Mouse (Mus musculus): Measurements from ENCODE around the gene Wdr90. TPM values are rescaled to one million over a fixed set of nuclear protein-coding genes. Genes with fewer than 3 reads are reported as not detected.

Wdr90 gene
- total RNA-seq (2023; ENCODE audit: inconsistent age) = 33.3 to 45.0 TPM (median 38.3 TPM) in 4 replicates

GRCm38 (mm10) chr17:25860832-25861703 is at the start of gene Wdr90:
TSS of gene Wdr90 (minus strand) at chr17:25861501.

GRCm38 (mm10) chr17:25880196-25880910 is 19.1 kb upstream of the Wdr90 start, which contains the start of gene Wfikkn1:
TSS of gene Wfikkn1 (minus strand) at chr17:25880858.

GRCm38 (mm10) chr17:25874721-25875170 is 13.4 kb upstream of the Wdr90 start, which contains the start of gene Mettl26:
TSS of gene Mettl26 (plus strand) at chr17:25875074.

GRCm38 (mm10) chr17:25868601-25869191 is 7.4 kb upstream of the Wdr90 start, which contains the start of gene Mcrip2:
TSS of gene Mcrip2 (minus strand) at chr17:25868764.

GRCm38 (mm10) chr17:25844396-25844901 is 16.9 kb downstream of the Wdr90 start, which contains the start of gene Rhot2:
TSS of gene Rhot2 (minus strand) at chr17:25844851.

GRCm38 (mm10) chr17:25841117-25841880 is 20.0 kb downstream of the Wdr90 start, which contains the start of gene Gm20683:
TSS of gene Gm20683 (minus strand) at chr17:25841763.

GRCm38 (mm10) chr17:25837076-25837410 is 24.3 kb downstream of the Wdr90 start, which contains the start of gene Rhbdl1:
TSS of gene Rhbdl1 (minus strand) at chr17:25837295.

GRCm38 (mm10) chr17:25833291-25833663 is 28.0 kb downstream of the Wdr90 start, which contains the start of gene Stub1:
TSS of gene Stub1 (minus strand) at chr17:25833404.

GRCm38 (mm10) chr17:25828712-25829557 is 32.4 kb downstream of the Wdr90 start, which contains the start of gene Jmjd8:
TSS of gene Jmjd8 (plus strand) at chr17:25828867.

GRCm38 (mm10) chr17:25823452-25823851 is 37.8 kb downstream of the Wdr90 start, which contains the start of gene Wdr24:
TSS of gene Wdr24 (plus strand) at chr17:25823627.

GRCm38 (mm10) chr17:25808789-25809605 is 52.3 kb downstream of the Wdr90 start, which contains the start of gene Fbxl16:
TSS of gene Fbxl16 (plus strand) at chr17:25809085.

GRCm38 (mm10) chr17:25796951-25797369 is 64.3 kb downstream of the Wdr90 start, which contains the start of gene Metrn:
TSS of gene Metrn (minus strand) at chr17:25797136.

GRCm38 (mm10) chr17:25795609-25796092 is 65.7 kb downstream of the Wdr90 start, which contains the start of gene AC134908.4:
TSS of gene AC134908.4 (minus strand) at chr17:25795659.

Other genes starting within 250 kb of the Wdr90 start
- gene Gng13, start 144.3 kb downstream of the Wdr90 start, total RNA-seq (2023; ENCODE audit: inconsistent age) = not detected in 4 replicates
- 6.4 to 12.4 TPM (median 8.6 TPM) in 4 replicates for gene Chtf18, start 134.1 kb downstream of the Wdr90 start, total RNA-seq (2023; ENCODE audit: inconsistent age)
- gene Rpusd1, start 133.8 kb downstream of the Wdr90 start, total RNA-seq (2023; ENCODE audit: inconsistent age) = 5.2 to 7.4 TPM (median 7.3 TPM) in 4 replicates
- not detected in 4 replicates for gene Mslnl, start 125.5 kb downstream of the Wdr90 start, total RNA-seq (2023; ENCODE audit: inconsistent age)
- 1.6 TPM in 1 of 4 replicates, not detected in the others for gene Msln, start 107.1 kb downstream of the Wdr90 start, total RNA-seq (2023; ENCODE audit: inconsistent age)
- 27.3 to 40.0 TPM (median 36.0 TPM) in 4 replicates for gene Narfl, start 87.7 kb downstream of the Wdr90 start, total RNA-seq (2023; ENCODE audit: inconsistent age)
- 16.0 to 24.2 TPM (median 19.1 TPM) in 4 replicates for gene Haghl, start 75.8 kb downstream of the Wdr90 start, total RNA-seq (2023; ENCODE audit: inconsistent age)
- not detected in 4 replicates for gene Ccdc78, start 74.9 kb downstream of the Wdr90 start, total RNA-seq (2023; ENCODE audit: inconsistent age)
- gene Fam173a, start 68.6 kb downstream of the Wdr90 start, total RNA-seq (2023; ENCODE audit: inconsistent age) = 46.3 to 58.4 TPM (median 50.0 TPM) in 4 replicates
- gene AC134908.4, start 65.8 kb downstream of the Wdr90 start, total RNA-seq (2023; ENCODE audit: inconsistent age) = 1.5 TPM in 1 of 4 replicates, not detected in the others
- 10.2 to 15.1 TPM (median 13.2 TPM) in 4 replicates for gene Metrn, start 64.4 kb downstream of the Wdr90 start, total RNA-seq (2023; ENCODE audit: inconsistent age)
- not detected in 4 replicates for gene Fbxl16, start 52.4 kb downstream of the Wdr90 start, total RNA-seq (2023; ENCODE audit: inconsistent age)
- 17.0 to 23.5 TPM (median 22.7 TPM) in 4 replicates for gene Wdr24, start 37.9 kb downstream of the Wdr90 start, total RNA-seq (2023; ENCODE audit: inconsistent age)
- gene Jmjd8, start 32.6 kb downstream of the Wdr90 start, total RNA-seq (2023; ENCODE audit: inconsistent age) = 26.8 to 30.2 TPM (median 29.3 TPM) in 4 replicates
- 62.5 to 74.1 TPM (median 64.8 TPM) in 4 replicates for gene Stub1, start 28.1 kb downstream of the Wdr90 start, total RNA-seq (2023; ENCODE audit: inconsistent age)
- gene Rhbdl1, start 24.2 kb downstream of the Wdr90 start, total RNA-seq (2023; ENCODE audit: inconsistent age) = 0.84 to 2.9 TPM (median 1.9 TPM) in 4 replicates
- 3.4 to 4.4 TPM (median 3.6 TPM) in 4 replicates for gene Gm20683, start 19.7 kb downstream of the Wdr90 start, total RNA-seq (2023; ENCODE audit: inconsistent age)
- gene Rhot2, start 16.6 kb downstream of the Wdr90 start, total RNA-seq (2023; ENCODE audit: inconsistent age) = 61.4 to 71.1 TPM (median 69.6 TPM) in 4 replicates
- 0.69 to 3.3 TPM (median 3.0 TPM) in 3 of 4 replicates, not detected in the other for gene Mcrip2, start 7.3 kb upstream of the Wdr90 start, total RNA-seq (2023; ENCODE audit: inconsistent age)
- gene Mettl26, start 13.6 kb upstream of the Wdr90 start, total RNA-seq (2023; ENCODE audit: inconsistent age) = 24.4 to 27.9 TPM (median 26.1 TPM) in 4 replicates
- 5.7 to 6.6 TPM (median 6.0 TPM) in 4 replicates for gene Wfikkn1, start 19.4 kb upstream of the Wdr90 start, total RNA-seq (2023; ENCODE audit: inconsistent age)
- gene Rab40c, start 58.2 kb upstream of the Wdr90 start, total RNA-seq (2023; ENCODE audit: inconsistent age) = 20.9 to 25.3 TPM (median 23.0 TPM) in 4 replicates
- 75.7 to 84.9 TPM (median 77.1 TPM) in 4 replicates for gene Pigq, start 83.4 kb upstream of the Wdr90 start, total RNA-seq (2023; ENCODE audit: inconsistent age)
- not detected in 4 replicates for gene Nhlrc4, start 83.5 kb upstream of the Wdr90 start, total RNA-seq (2023; ENCODE audit: inconsistent age)
- 0.21 TPM in 1 of 4 replicates, not detected in the others for gene A930017K11Rik, start 91.1 kb upstream of the Wdr90 start, total RNA-seq (2023; ENCODE audit: inconsistent age)
- 35.7 to 39.1 TPM (median 38.2 TPM) in 4 replicates for gene Capn15, start 124.3 kb upstream of the Wdr90 start, total RNA-seq (2023; ENCODE audit: inconsistent age)
- 9.1 to 12.2 TPM (median 10.4 TPM) in 4 replicates for gene Rab11fip3, start 208.1 kb upstream of the Wdr90 start, total RNA-seq (2023; ENCODE audit: inconsistent age)
- 4.8 to 6.3 TPM (median 5.3 TPM) in 4 replicates for gene Decr2, start 228.8 kb upstream of the Wdr90 start, total RNA-seq (2023; ENCODE audit: inconsistent age)
- 0.72 to 1.2 TPM (median 1.0 TPM) in 4 replicates for gene Nme4, start 234.1 kb upstream of the Wdr90 start, total RNA-seq (2023; ENCODE audit: inconsistent age)

Measured in B cell, adult (primary cell).